Mouse (Mus musculus) hindbrain, embryonic 11.5 days (tissue): ENCODE measurements around the gene Map2k2. TPM values are rescaled to one million over a fixed set of nuclear protein-coding genes. Genes with fewer than 3 reads are reported as not detected.

Source experiments
- ATAC-seq: fragments of 200-750 bp; cut with Nextera tagmentation; 2 replicates; pipeline ENCODE4 v1.8.0; 2017; ENCODE audit warnings: mild to moderate bottlenecking, moderate TSS enrichment, moderate library complexity; ENCODE audit not compliant: low FRiP score
- DNase-seq: peaks from one replicate; pipeline ENCODE4 v3.0.0-alpha.2; 2015; ENCODE audit warnings: low spot score
- H3K27ac ChIP-seq: fragments of 300-500 bp; sonication (generic); 2 replicates; pipeline ENCODE4 v1.5.1; 2014; ENCODE audit warnings: mild to moderate bottlenecking, low read depth, low read length
- H3K27me3 ChIP-seq: fragments of 300-500 bp; sonication (generic); 2 replicates; pipeline ENCODE4 v1.6.1; 2014; ENCODE audit warnings: mild to moderate bottlenecking, low read length, moderate library complexity, mixed read lengths; ENCODE audit not compliant: control insufficient read depth, insufficient read depth
- H3K36me3 ChIP-seq: fragments of 300-500 bp; sonication (generic); 2 replicates; pipeline ENCODE4 v1.6.1; 2014; ENCODE audit warnings: mild to moderate bottlenecking, low read length, moderate library complexity, mixed read lengths; ENCODE audit not compliant: control insufficient read depth, insufficient read depth
- H3K4me1 ChIP-seq: fragments of 300-500 bp; sonication (generic); replicated peaks from 2 replicates; pipeline ENCODE4 v1.6.1; 2014; ENCODE audit warnings: low read length, mixed read lengths; ENCODE audit not compliant: control insufficient read depth, insufficient read depth
- H3K4me2 ChIP-seq: fragments of 300-500 bp; sonication (generic); replicated peaks from 2 replicates; pipeline ENCODE4 v1.6.1; 2014; ENCODE audit warnings: mild to moderate bottlenecking, low read depth, low read length
- H3K4me3 ChIP-seq: fragments of 300-500 bp; sonication (generic); 2 replicates; pipeline ENCODE4 v1.5.1; 2014; ENCODE audit warnings: low read depth, low read length
- H3K9ac ChIP-seq: fragments of 300-500 bp; sonication (generic); 2 replicates; pipeline ENCODE4 v1.6.1; 2014; ENCODE audit warnings: low read depth, low read length
- H3K9me3 ChIP-seq: fragments of 300-500 bp; sonication (generic); 2 replicates; pipeline ENCODE4 v1.6.1; 2016; ENCODE audit warnings: low read length; ENCODE audit not compliant: control insufficient read depth
- WGBS: fragments of 180-500 bp; shearing (Covaris S2); extraction: QIAGEN DNeasy Blood & Tissue Kit; methylation state at CpG from one replicate; pipeline ENCODE4 v1.1.7; 2014; 5-methylcytosine and 5-hydroxymethylcytosine counted together
- polyA plus RNA-seq: library from polyadenylated mRNA; unstranded; fragments of >200 nt; fragmentation: Nextera tagmentation; extraction: Ambion mirVana; gene quantifications from 2 replicates; pipeline ENCODE4 v1.2.1, GENCODE M21; 2014

Gene Map2k2
- polyA plus RNA-seq, 1 experiment from 2014 or later = 201 TPM

DNA sequence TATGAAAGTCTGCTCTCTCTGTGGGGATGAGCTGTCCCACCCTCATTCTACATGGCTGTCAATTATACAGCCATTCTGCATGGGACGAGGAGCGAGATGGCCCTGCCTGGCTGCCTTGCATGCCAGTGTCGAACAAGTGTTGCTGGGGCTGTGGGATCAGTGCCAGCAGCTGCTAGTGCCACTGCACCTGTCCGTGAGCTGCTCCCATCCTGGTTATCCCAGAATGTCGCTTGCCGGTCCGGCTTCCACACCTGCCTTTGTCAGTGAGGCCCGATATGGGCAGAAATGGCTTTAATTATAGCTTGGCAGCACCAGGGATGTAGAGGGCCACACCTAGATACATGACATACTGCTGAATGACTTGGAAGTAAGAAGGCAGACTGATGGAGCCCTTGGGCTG lies 33.4 kb upstream of the Map2k2 start:
- no peak overlapping the region for H3K4me2 ChIP-seq
- H3K27ac ChIP-seq = no peak overlapping the region
- no peak overlapping the region for H3K4me3 ChIP-seq
- H3K27me3 ChIP-seq = no peaks in the 10 kb centered on the region
- DNase-seq (no peak), ATAC-seq (no peak)
- 95% methylated on average over 8 of the region's 8 CpGs for WGBS
- no peaks in the 10 kb centered on the region; the same call in 1 of the 2 replicates for H3K4me1 ChIP-seq
- no peaks in the 10 kb centered on the region for H3K9me3 ChIP-seq
- no peak overlapping the region for H3K9ac ChIP-seq
- H3K36me3 ChIP-seq = peaks cover 10% of the 10 kb centered on the region

GRCm38 (mm10) chr10:81073464-81073863 lies 32.3 kb upstream of the Map2k2 start:
- H3K9ac ChIP-seq = no peak overlapping the region
- no peak overlapping the region for H3K4me2 ChIP-seq
- 70% methylated on average over 7 of the region's 7 CpGs for WGBS
- no peak for ATAC-seq
- no peak overlapping the region for H3K4me3 ChIP-seq
- H3K4me1 ChIP-seq = no peaks in the 10 kb centered on the region; the same call in 1 of the 2 replicates
- H3K36me3 ChIP-seq = peaks cover 14% of the 10 kb centered on the region
- peak; percentile 31 for DNase-seq
- no peaks in the 10 kb centered on the region for H3K27me3 ChIP-seq
- no peak overlapping the region for H3K27ac ChIP-seq
- H3K9me3 ChIP-seq = no peaks in the 10 kb centered on the region

GRCm38 (mm10) chr10:81075734-81076133 lies 30.0 kb upstream of the Map2k2 start:
- Histone ChIP-seq H3K27me3 (no peaks in the 10 kb centered on the region), H3K27ac (no peak overlapping the region), H3K36me3 (peaks cover 23% of the 10 kb centered on the region), H3K9ac (no peak overlapping the region), H3K4me1 (no peaks in the 10 kb centered on the region; the same call in 1 of the 2 replicates), H3K4me3 (no peak overlapping the region), H3K4me2 (no peak overlapping the region), H3K9me3 (no peaks in the 10 kb centered on the region)
- ATAC-seq = no peak
- DNase-seq = no peak
- WGBS = 74% methylated on average over 8 of the region's 8 CpGs

GRCm38 (mm10) chr10:81076356-81076755 lies 29.4 kb upstream of the Map2k2 start:
- Histone ChIP-seq H3K27me3 (no peaks in the 10 kb centered on the region), H3K27ac (no peak overlapping the region), H3K9ac (no peak overlapping the region), H3K4me3 (no peak overlapping the region), H3K9me3 (no peaks in the 10 kb centered on the region), H3K4me1 (no peaks in the 10 kb centered on the region), H3K4me2 (no peak overlapping the region), H3K36me3 (peaks cover 28% of the 10 kb centered on the region)
- no peak for DNase-seq
- 88% methylated on average over 1 of the region's 1 CpGs for WGBS
- ATAC-seq = no peak

GRCm38 (mm10) chr10:81077916-81078315 lies 27.8 kb upstream of the Map2k2 start:
- H3K36me3 ChIP-seq = peaks cover 31% of the 10 kb centered on the region
- no peaks in the 10 kb centered on the region for H3K4me1 ChIP-seq
- no peak overlapping the region for H3K27ac ChIP-seq
- no peak overlapping the region for H3K4me3 ChIP-seq
- no peak overlapping the region for H3K9ac ChIP-seq
- H3K9me3 ChIP-seq = no peaks in the 10 kb centered on the region
- ATAC-seq (no peak), DNase-seq (no peak)
- no peaks in the 10 kb centered on the region for H3K27me3 ChIP-seq
- 95% methylated on average over 11 of the region's 11 CpGs for WGBS
- no peak overlapping the region for H3K4me2 ChIP-seq

- H3K27me3 ChIP-seq = no peaks in the 10 kb centered on the region
- H3K27ac ChIP-seq = no peak overlapping the region
- no peak overlapping the region for H3K9ac ChIP-seq
- WGBS = 96% methylated on average over 29 of the region's 31 CpGs
- H3K9me3 ChIP-seq = no peaks in the 10 kb centered on the region
- H3K36me3 ChIP-seq = peaks cover 25% of the 10 kb centered on the region
- DNase-seq = no peak
- no peak overlapping the region for H3K4me2 ChIP-seq
- H3K4me3 ChIP-seq = no peak overlapping the region
- ATAC-seq = no peak
- H3K4me1 ChIP-seq = no peaks in the 10 kb centered on the region
Observed at GRCm38 (mm10) chr10:81080008-81080655, 25.6 kb upstream of the Map2k2 start.

GRCm38 (mm10) chr10:81082168-81082960 lies 23.4 kb upstream of the Map2k2 start:
- WGBS = 83% methylated on average over 7 of the region's 7 CpGs
- no peaks in the 10 kb centered on the region for H3K9me3 ChIP-seq
- no peak overlapping the region for H3K9ac ChIP-seq
- peak; percentile 41; the same call in 1 of the 2 replicates for ATAC-seq
- no peak overlapping the region for H3K4me3 ChIP-seq
- no peaks in the 10 kb centered on the region for H3K4me1 ChIP-seq
- H3K27ac ChIP-seq = no peak overlapping the region
- no peaks in the 10 kb centered on the region for H3K27me3 ChIP-seq
- DNase-seq = peak; percentile 82
- H3K36me3 ChIP-seq = peaks cover 21% of the 10 kb centered on the region
- H3K4me2 ChIP-seq = no peak overlapping the region

DNA sequence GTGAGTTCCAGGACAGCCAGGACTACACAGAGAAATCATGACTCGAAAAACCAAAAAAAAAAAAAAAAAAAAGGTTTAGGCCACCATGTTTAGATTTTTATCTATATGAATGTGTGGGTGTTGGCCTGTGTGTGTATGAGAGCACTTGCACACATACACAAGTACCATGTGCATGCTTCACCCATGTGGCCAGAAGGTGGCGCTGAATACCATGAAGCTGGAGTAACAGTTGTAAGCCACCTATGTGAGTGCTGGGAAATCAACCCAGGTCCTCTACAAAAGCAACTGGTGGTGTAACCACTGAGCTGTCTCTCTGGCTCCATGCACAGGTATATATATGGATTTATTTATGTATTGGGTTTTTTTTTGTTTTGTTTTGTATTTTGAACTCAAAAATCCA lies 18.7 kb upstream of the Map2k2 start:
- H3K4me1 ChIP-seq = no peaks in the 10 kb centered on the region
- no peak for DNase-seq
- H3K9ac ChIP-seq = no peak overlapping the region
- no peak overlapping the region for H3K4me2 ChIP-seq
- 53% methylated on average over 2 of the region's 2 CpGs for WGBS
- H3K27me3 ChIP-seq = no peaks in the 10 kb centered on the region
- H3K36me3 ChIP-seq = no peaks in the 10 kb centered on the region
- H3K9me3 ChIP-seq = no peaks in the 10 kb centered on the region
- H3K27ac ChIP-seq = no peak overlapping the region
- ATAC-seq = no peak
- H3K4me3 ChIP-seq = no peak overlapping the region

GRCm38 (mm10) chr10:81089216-81089615 lies 16.5 kb upstream of the Map2k2 start:
- WGBS = 58% methylated on average over 2 of the region's 2 CpGs
- peak; percentile 35 for DNase-seq
- Histone ChIP-seq H3K9me3 (no peaks in the 10 kb centered on the region), H3K27ac (no peak overlapping the region), H3K36me3 (no peaks in the 10 kb centered on the region), H3K4me1 (no peaks in the 10 kb centered on the region), H3K27me3 (no peaks in the 10 kb centered on the region), H3K9ac (no peak overlapping the region), H3K4me2 (no peak overlapping the region), H3K4me3 (no peak overlapping the region)
- ATAC-seq = no peak
